Mouse (Mus musculus): ENCODE data around the gene Abhd14a. TPM values are rescaled to one million over a fixed set of nuclear protein-coding genes. Genes with fewer than 3 reads are reported as not detected.

Abhd14a gene
- total RNA-seq, 2 experiments from 2014 or later, result 21.9 to 22.0 TPM

- intact Hi-C loops (cut with DNase I), result loop anchor here (1.0 to 2.0 kb wide), 2 partner anchors 51 to 70 kb away; no protein-coding TSS in a partner anchor
Observed at GRCm38 (mm10) chr9:106420608-106421007, 26.9 kb downstream of the Abhd14a start.

DNA sequence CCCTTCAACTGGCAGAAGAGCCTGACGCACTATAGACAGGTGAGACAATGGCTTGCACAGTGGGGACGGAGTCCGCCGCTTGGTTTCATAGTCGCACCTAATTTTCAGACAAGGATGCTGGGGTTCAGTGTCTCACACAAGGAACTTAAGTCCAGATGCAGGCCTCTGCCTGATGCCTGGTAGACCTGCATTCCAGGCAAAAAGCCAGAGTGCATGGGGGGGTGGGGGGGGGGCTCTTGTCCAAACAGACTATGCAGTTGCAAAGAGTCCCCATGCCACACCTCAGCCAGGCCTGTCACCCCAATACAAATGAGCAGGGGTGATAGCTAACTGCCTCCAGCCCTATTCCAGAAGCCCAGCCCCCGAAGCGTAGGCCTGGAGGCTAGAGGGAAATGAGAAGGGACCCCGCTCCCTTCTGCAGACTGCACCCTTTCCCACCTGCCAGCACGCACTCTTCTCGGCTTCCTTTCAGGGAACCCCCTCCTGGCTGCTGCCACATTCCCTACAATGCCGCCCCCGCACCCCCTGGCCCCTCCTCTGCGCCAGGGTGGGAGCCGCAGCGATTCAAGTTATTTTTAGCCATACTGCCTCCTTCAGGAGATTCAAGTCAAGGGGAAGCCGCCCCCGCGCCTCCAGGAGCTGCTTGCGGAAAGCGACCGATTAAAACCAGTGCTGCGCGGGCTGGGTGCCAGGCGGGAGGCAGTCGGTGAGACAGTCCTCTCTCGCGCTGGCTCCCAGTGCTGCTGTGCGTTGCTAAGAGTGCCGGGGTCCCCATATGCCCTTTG lies 29.4 kb downstream of the Abhd14a start:
- intact Hi-C loops (cut with DNase I), result loop anchor here (1.0 kb wide), 1 partner anchor 12 kb away; no protein-coding TSS in a partner anchor

More at GRCm38 (mm10) chr9:106420608-106421007, 26.9 kb downstream of the Abhd14a start:
- DNase-seq, result no peak

GRCm38 (mm10) chr9:106416826-106417225 lies 30.7 kb downstream of the Abhd14a start:
- DNase-seq, result no peak
- intact Hi-C loops (cut with DNase I), result no loop called here

More for the DNA sequence above, 29.4 kb downstream of the Abhd14a start:
- DNase-seq, result peak; percentile 88 to 90

- DNase-seq, result no peak
- intact Hi-C loops (cut with DNase I), result no loop called here
Observed at GRCm38 (mm10) chr9:106413606-106414005, 33.9 kb downstream of the Abhd14a start.

- intact Hi-C loops (cut with DNase I), result no loop called here
- no peak for DNase-seq
Observed at GRCm38 (mm10) chr9:106412210-106412609, 35.3 kb downstream of the Abhd14a start.

GRCm38 (mm10) chr9:106411729-106412128 lies 35.7 kb downstream of the Abhd14a start:
- intact Hi-C loops (cut with DNase I), result no loop called here
- no peak for DNase-seq

- intact Hi-C loops (cut with DNase I), result no loop called here
Observed at GRCm38 (mm10) chr9:106411091-106411594, 36.3 kb downstream of the Abhd14a start.

DNA sequence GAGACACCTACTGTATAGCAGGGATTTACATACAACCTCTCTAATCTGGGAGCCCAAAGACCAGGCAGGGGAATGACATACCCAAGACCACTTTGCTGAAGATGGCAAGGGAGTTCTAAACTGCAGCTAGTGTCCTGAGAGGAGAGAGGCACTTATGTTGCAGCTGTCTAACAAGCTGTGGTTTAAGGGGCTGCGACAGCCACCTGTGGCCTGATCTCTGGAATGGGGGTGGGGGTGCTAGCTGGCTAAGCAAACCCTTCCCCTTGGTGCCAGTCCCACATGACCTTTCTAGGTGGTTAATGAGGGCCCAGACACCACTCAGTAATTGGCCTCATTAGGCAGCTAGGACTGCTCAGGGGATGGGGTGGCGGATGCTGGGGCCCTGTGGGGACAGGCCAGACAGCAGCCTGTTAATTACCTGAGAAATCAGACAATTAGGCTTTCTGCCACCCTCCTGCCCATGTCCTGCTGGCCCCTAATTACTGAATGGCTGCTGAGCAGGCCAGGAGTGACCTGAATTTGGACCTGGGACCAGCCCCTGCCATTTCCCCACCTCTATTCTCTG lies 37.3 kb downstream of the Abhd14a start:
- no peak for DNase-seq
- intact Hi-C loops (cut with DNase I), result no loop called here

More at GRCm38 (mm10) chr9:106411091-106411594, 36.3 kb downstream of the Abhd14a start:
- no peak for DNase-seq

DNA sequence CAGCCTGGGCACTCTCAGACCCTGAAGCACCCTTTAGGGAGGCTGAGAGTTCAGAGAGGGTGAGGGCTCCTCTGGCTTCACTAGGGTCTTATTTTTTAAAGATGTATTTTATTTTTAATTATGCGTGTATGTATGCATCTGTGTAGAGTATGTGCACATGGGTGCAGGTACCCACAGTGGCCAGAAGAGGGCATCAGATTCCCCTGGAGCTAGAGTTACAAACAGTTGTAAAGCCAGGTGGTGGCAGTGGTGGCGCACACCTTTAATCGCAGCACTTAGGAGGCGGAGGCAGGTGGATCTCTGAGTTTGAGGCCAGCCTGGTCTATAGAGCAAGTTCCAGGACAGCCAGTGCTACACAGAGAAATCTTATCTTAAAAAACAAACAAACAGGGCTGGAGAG lies 38.4 kb downstream of the Abhd14a start:
- intact Hi-C loops (cut with DNase I), result no loop called here

DNA sequence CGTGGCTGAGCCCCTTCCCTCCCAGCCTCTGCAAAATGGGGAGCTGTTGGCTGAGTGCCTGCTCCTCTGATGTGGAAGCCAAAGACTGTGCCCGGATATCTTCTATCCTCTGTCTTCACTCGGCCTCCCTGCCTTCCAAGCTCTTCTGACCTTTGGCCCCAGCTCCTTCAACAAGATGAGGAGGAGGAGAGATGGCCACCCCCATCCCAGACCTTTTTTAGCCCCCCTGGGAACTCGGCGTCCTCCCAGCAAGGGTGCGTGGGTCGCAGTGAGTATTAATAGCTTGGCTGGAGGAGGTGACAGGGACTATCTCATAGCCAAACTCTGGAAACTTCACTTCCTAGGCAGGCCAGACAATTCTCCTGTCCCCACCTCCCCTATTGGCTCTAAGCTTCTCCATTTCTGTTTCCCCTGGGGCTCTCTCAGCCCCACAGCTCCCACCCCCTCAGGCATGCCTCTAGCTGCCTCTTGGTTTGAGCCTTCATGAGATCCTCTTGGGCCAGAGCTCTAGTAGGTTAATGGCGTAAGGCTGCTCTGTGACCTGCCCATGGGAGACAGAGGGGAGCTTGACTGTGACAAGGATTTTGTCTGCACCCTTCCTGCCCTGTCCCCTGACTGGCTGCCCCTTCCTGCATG lies 40.9 kb downstream of the Abhd14a start:
- peak; percentile 58 to 63 for DNase-seq
- intact Hi-C loops (cut with DNase I), result loop anchor here (1.0 kb wide), 1 partner anchor 12 kb away; no protein-coding TSS in a partner anchor

More for the DNA sequence above, 38.4 kb downstream of the Abhd14a start:
- DNase-seq, result no peak

GRCm38 (mm10) chr9:106405275-106405674 lies 42.2 kb downstream of the Abhd14a start:
- intact Hi-C loops (cut with DNase I), result no loop called here
- peak; percentile 74 to 82 for DNase-seq

- intact Hi-C loops (cut with DNase I), result no loop called here
Observed at GRCm38 (mm10) chr9:106402607-106403375, 44.7 kb downstream of the Abhd14a start.

GRCm38 (mm10) chr9:106402149-106402548 lies 45.3 kb downstream of the Abhd14a start:
- no peak for DNase-seq
- intact Hi-C loops (cut with DNase I), result no loop called here

More at GRCm38 (mm10) chr9:106402607-106403375, 44.7 kb downstream of the Abhd14a start:
- DNase-seq, result no peak

- DNase-seq, result no peak
- intact Hi-C loops (cut with DNase I), result no loop called here
Observed at GRCm38 (mm10) chr9:106399808-106400207, 47.7 kb downstream of the Abhd14a start.

GRCm38 (mm10) chr9:106398667-106399311 lies 48.7 kb downstream of the Abhd14a start:
- intact Hi-C loops (cut with DNase I), result no loop called here
- no peak for DNase-seq

- intact Hi-C loops (cut with DNase I), result no loop called here
- no peak for DNase-seq
Observed at GRCm38 (mm10) chr9:106397733-106398132, 49.7 kb downstream of the Abhd14a start.

GRCm38 (mm10) chr9:106394649-106395602 lies 52.6 kb downstream of the Abhd14a start:
- intact Hi-C loops (cut with DNase I), result no loop called here
- DNase-seq, result peak in 1 of 2 experiments; percentile 45

- intact Hi-C loops (cut with DNase I), result no loop called here
- no peak for DNase-seq
Observed at GRCm38 (mm10) chr9:106393548-106393947, 53.9 kb downstream of the Abhd14a start.
